Mouse (Mus musculus): ENCODE results near the gene Neu3. TPM values are rescaled to one million over a fixed set of nuclear protein-coding genes. Genes with fewer than 3 reads are reported as not detected.

The Neu3 gene
- polyA plus RNA-seq, 1 experiment from 2014 or later: 2.2 TPM

DNA sequence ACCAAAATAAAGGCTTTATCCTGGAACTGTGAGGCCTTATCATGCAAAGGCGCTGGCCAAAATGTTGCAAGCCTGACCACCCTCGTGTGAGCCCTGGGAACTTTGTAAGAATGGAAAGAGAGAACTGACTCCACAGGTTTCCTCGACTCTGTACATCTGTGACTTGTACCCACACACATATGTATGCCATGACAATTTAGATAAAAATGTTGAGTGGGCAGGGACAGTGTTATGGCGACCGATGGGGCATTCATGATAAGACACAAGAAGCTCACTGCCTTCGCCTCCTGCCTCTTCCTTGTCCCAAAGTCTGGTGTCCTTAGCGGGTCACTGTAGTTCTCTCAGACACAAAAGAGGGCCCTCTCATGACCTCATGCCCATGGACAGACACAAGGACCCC lies 29.1 kb downstream of the Neu3 start:
- Histone ChIP-seq H3K4me3 (no peak overlapping the region), H3K36me3 (replicated peaks) (no peaks in the 10 kb centered on the region), H3K27me3 (ENCODE audit: poor library complexity, severe bottlenecking) (peaks cover 34% of the 10 kb centered on the region), H3K27ac (no peak overlapping the region), H3K4me1 (peaks cover 23% of the 10 kb centered on the region), H3K9me3 (no peaks in the 10 kb centered on the region)
- no peak for DNase-seq (ENCODE audit: extremely low spot score, low spot score)
- 79% methylated on average over 7 of the region's 7 CpGs for WGBS

DNA sequence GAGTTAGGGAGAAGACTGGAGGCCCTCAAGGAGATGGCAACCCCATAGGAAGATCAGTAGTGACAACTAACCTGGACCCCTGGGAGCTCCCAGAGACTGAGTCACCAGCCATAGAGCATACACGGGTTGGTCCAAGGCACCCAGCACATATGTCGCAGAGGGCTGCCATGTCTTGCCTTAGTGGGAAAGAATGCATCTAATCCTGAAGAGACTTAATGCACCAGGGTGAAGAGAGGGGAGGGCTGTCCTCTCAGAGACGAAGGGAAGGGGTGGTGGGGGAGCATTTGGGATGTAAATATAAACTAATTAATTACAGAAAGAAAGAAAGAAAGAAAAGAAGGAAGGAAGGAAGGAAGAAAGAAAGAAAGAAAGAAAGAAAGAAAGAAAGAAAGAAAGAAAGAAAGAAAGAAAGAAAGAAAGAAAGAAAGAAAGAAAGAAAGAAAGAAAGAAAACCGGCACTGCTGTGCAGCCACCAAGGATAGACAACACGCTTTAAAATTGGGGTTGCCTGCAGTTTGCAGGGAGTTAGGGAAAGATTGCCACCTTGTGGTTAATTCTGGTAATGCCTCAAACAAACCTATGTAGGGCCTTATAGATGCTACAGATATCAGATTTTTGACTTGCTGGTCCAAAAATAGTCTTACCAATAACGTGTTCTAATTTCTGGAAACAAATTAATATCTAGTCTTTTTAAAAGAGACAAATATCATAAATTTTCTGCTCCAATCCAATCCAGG lies 30.1 kb downstream of the Neu3 start:
- Histone ChIP-seq H3K9me3 (no peaks in the 10 kb centered on the region), H3K4me1 (peaks cover 23% of the 10 kb centered on the region), H3K27me3 (ENCODE audit: poor library complexity, severe bottlenecking) (peaks cover 39% of the 10 kb centered on the region), H3K4me3 (no peak overlapping the region), H3K27ac (no peak overlapping the region), H3K36me3 (replicated peaks) (no peaks in the 10 kb centered on the region)
- 35% methylated on average over 6 of the region's 6 CpGs for WGBS
- peak; percentile 40 for DNase-seq (ENCODE audit: extremely low spot score, low spot score)

DNA sequence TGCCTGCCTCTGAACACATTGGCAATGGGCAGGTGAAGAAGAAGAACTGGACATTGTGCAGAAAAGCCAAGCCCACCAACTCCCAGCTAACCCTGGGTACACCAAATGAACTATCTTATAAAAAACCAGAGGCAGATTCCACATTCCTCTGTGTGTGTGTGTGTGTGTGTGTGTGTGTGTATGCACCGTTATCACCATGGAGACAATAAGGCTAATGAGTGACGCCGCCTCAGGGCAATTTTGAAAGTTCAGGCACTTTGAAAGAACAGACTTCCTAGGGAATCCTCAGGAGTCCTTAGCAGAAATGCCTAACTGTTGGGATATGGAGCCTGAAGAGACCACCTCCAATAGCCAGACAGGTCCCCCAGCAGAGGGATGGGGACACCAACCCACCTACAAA lies 31.0 kb downstream of the Neu3 start:
- H3K9me3 ChIP-seq: no peaks in the 10 kb centered on the region
- 90% methylated on average over 3 of the region's 3 CpGs for WGBS
- no peak for DNase-seq (ENCODE audit: extremely low spot score, low spot score)
- peaks cover 39% of the 10 kb centered on the region for H3K27me3 ChIP-seq (ENCODE audit: poor library complexity, severe bottlenecking)
- H3K4me1 ChIP-seq: peaks cover 23% of the 10 kb centered on the region
- H3K36me3 ChIP-seq (replicated peaks): no peaks in the 10 kb centered on the region
- H3K4me3 ChIP-seq: no peak overlapping the region
- H3K27ac ChIP-seq: no peak overlapping the region

DNA sequence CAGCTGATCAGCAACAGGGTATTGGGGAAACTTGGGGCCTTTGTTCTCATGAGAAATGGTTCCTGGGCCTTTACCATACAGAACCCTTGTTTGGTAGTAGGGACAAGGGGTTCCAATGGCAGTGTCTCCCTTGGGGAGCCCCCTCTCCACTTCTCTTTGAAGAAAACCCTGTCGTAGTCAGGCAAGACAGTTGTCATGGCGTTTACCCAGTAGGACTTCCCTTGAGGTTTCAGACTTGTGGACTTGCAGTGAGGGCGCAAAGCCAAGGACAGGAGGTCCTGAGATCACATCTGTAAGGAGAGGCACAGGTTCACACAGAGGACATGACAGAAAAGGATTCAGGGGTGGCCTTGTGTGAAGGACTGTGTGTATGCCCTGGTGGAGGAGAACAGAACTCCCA lies 31.7 kb downstream of the Neu3 start:
- H3K27ac ChIP-seq: no peak overlapping the region
- H3K4me1 ChIP-seq: peaks cover 23% of the 10 kb centered on the region
- no peaks in the 10 kb centered on the region for H3K9me3 ChIP-seq
- H3K27me3 ChIP-seq (ENCODE audit: poor library complexity, severe bottlenecking): peaks cover 39% of the 10 kb centered on the region
- H3K4me3 ChIP-seq: no peak overlapping the region
- no peak for DNase-seq (ENCODE audit: extremely low spot score, low spot score)
- 78% methylated on average over 3 of the region's 3 CpGs for WGBS
- H3K36me3 ChIP-seq (replicated peaks): no peaks in the 10 kb centered on the region

GRCm38 (mm10) chr7:99795192-99795981 lies 32.8 kb downstream of the Neu3 start:
- peaks cover 39% of the 10 kb centered on the region for H3K27me3 ChIP-seq (ENCODE audit: poor library complexity, severe bottlenecking)
- H3K9me3 ChIP-seq: no peaks in the 10 kb centered on the region
- no peak overlapping the region for H3K27ac ChIP-seq
- H3K4me1 ChIP-seq: peaks cover 23% of the 10 kb centered on the region
- no peaks in the 10 kb centered on the region for H3K36me3 ChIP-seq (replicated peaks)
- peak overlapping the region; percentile 41 for H3K4me3 ChIP-seq
- DNase-seq (ENCODE audit: extremely low spot score, low spot score): no peak
- WGBS: 11% methylated on average over 17 of the region's 17 CpGs

GRCm38 (mm10) chr7:99794096-99794495 lies 34.1 kb downstream of the Neu3 start:
- no peaks in the 10 kb centered on the region for H3K36me3 ChIP-seq (replicated peaks)
- H3K4me1 ChIP-seq: peaks cover 23% of the 10 kb centered on the region
- no peak overlapping the region for H3K27ac ChIP-seq
- H3K27me3 ChIP-seq (ENCODE audit: poor library complexity, severe bottlenecking): peaks cover 39% of the 10 kb centered on the region
- no peaks in the 10 kb centered on the region for H3K9me3 ChIP-seq
- 74% methylated on average over 2 of the region's 2 CpGs for WGBS
- H3K4me3 ChIP-seq: no peak overlapping the region
- no peak for DNase-seq (ENCODE audit: extremely low spot score, low spot score)

DNA sequence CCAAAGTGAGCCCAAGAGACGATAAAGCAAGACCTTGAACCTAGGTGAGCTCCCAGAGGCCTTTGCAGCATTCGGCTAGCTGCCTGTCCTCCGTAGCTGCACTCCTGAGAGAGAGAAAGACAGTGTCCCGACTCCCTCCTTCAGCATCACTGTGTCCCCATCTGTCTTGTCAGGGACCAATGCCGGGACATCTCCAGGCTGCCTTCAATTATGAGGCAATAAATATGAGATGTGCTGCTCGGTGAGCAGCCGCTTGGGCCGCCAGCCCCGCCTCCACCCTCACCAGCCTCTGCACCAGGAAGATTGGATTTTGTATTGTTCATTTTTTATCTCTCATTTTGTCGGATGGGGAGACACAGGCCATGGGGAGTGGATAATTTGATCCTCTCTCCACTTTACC lies 37.4 kb downstream of the Neu3 start:
- H3K36me3 ChIP-seq (replicated peaks): no peaks in the 10 kb centered on the region
- H3K27ac ChIP-seq: no peak overlapping the region
- peaks cover 17% of the 10 kb centered on the region for H3K27me3 ChIP-seq (ENCODE audit: poor library complexity, severe bottlenecking)
- 87% methylated on average over 10 of the region's 10 CpGs for WGBS
- no peaks in the 10 kb centered on the region for H3K9me3 ChIP-seq
- DNase-seq (ENCODE audit: extremely low spot score, low spot score): no peak
- no peak overlapping the region for H3K4me3 ChIP-seq
- peaks cover 28% of the 10 kb centered on the region for H3K4me1 ChIP-seq

DNA sequence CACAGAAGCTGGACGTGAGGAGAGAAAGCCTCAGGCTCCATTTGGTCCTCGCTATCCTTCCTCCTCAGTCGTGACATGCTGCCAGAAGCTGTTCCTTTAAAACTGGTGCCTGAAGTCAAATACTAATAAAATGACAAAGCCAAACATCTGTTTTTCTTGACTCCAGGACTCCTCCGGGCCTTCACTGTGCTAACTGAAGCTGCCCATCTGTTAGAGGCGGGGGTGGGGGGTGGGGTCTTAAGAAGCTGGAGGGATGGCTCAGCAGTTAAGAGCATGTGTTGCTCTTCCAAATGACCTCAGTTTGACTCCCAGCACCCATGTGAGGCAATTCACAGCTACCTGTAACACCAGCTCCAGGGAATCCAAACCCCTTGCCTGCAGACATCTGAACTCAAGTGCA lies 39.7 kb downstream of the Neu3 start:
- Histone ChIP-seq H3K27me3 (ENCODE audit: poor library complexity, severe bottlenecking) (no peaks in the 10 kb centered on the region), H3K4me3 (no peak overlapping the region), H3K27ac (no peak overlapping the region), H3K36me3 (replicated peaks) (no peaks in the 10 kb centered on the region), H3K4me1 (peaks cover 18% of the 10 kb centered on the region), H3K9me3 (no peaks in the 10 kb centered on the region)
- no peak for DNase-seq (ENCODE audit: extremely low spot score, low spot score)
- 63% methylated on average over 5 of the region's 5 CpGs for WGBS

DNA sequence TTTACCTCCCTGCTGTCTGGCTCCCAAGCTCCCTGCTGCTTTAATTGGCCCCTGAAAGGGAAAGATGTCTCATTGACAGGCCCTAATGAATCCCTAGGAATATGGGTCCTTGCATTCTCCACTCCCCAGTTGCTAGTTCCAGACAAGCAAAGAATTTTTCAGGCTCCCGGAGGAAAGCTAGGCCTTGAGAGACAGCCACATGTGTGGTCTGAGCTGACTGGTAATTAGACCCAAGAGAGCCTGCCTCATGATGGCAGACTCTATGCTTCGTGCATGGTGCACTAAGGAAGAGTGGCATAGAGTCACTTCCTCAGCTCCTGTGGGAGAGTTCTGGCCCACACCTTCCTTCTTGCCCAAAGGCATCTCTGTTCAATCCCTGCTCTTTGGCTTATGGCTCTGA lies 40.3 kb downstream of the Neu3 start:
- no peaks in the 10 kb centered on the region for H3K36me3 ChIP-seq (replicated peaks)
- peaks cover 18% of the 10 kb centered on the region for H3K4me1 ChIP-seq
- no peak overlapping the region for H3K27ac ChIP-seq
- no peaks in the 10 kb centered on the region for H3K9me3 ChIP-seq
- DNase-seq (ENCODE audit: extremely low spot score, low spot score): no peak
- WGBS: 61% methylated on average over 2 of the region's 2 CpGs
- no peak overlapping the region for H3K4me3 ChIP-seq
- H3K27me3 ChIP-seq (ENCODE audit: poor library complexity, severe bottlenecking): no peaks in the 10 kb centered on the region

DNA sequence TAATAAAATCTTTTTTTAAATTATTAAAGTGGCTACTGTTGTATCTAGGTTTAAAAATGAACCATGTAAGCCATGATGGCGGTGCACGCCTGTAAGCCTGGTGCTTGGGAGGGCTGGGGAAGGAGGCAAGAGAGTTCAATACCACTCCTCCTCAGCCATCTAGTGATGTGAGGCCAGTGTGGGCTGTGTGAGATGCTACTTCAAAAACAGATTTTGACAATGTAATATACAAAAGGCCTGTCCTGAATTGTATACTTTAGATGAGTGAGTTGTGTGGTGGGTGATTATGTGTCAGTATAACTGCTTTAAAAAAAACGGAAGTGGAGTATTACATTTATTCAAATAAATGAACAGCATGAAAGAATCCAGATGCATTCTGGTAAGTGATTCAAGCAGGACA lies 41.4 kb downstream of the Neu3 start:
- H3K36me3 ChIP-seq (replicated peaks): no peaks in the 10 kb centered on the region
- H3K9me3 ChIP-seq: no peaks in the 10 kb centered on the region
- 93% methylated on average over 3 of the region's 3 CpGs for WGBS
- no peak for DNase-seq (ENCODE audit: extremely low spot score, low spot score)
- H3K4me1 ChIP-seq: peaks cover 18% of the 10 kb centered on the region
- H3K4me3 ChIP-seq: no peak overlapping the region
- no peaks in the 10 kb centered on the region for H3K27me3 ChIP-seq (ENCODE audit: poor library complexity, severe bottlenecking)
- H3K27ac ChIP-seq: no peak overlapping the region

- WGBS: 87% methylated on average over 3 of the region's 3 CpGs
Observed at GRCm38 (mm10) chr7:99785553-99785952, 42.7 kb downstream of the Neu3 start.

DNA sequence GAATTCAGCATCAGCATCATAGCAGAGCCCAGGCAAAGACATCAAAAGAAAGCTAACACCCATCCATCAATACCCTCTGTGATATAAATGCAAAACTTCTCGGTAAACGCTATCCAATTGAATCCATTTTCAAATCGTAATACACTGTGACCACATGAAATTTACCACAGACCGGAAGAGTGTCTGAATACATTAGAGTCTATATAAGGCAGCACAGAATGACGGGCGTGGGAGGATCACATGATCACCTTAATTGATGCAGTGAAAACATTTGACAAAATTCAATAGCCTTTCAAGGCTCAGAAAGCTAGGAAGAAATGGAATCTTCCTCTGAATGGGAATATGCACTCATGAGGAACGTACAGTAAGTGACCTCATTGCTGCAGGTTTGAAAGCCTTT lies 44.8 kb downstream of the Neu3 start:
- no peak overlapping the region for H3K27ac ChIP-seq
- H3K9me3 ChIP-seq: no peaks in the 10 kb centered on the region
- no peak for DNase-seq (ENCODE audit: extremely low spot score, low spot score)
- 92% methylated on average over 7 of the region's 7 CpGs for WGBS
- H3K27me3 ChIP-seq (ENCODE audit: poor library complexity, severe bottlenecking): no peaks in the 10 kb centered on the region
- no peaks in the 10 kb centered on the region for H3K36me3 ChIP-seq (replicated peaks)
- no peak overlapping the region for H3K4me3 ChIP-seq
- peaks cover 15% of the 10 kb centered on the region for H3K4me1 ChIP-seq

More at GRCm38 (mm10) chr7:99785553-99785952, 42.7 kb downstream of the Neu3 start:
- H3K4me3 ChIP-seq: no peak overlapping the region
- H3K27ac ChIP-seq: no peak overlapping the region
- H3K27me3 ChIP-seq (ENCODE audit: poor library complexity, severe bottlenecking): no peaks in the 10 kb centered on the region
- no peaks in the 10 kb centered on the region for H3K36me3 ChIP-seq (replicated peaks)
- no peaks in the 10 kb centered on the region for H3K9me3 ChIP-seq
- DNase-seq (ENCODE audit: extremely low spot score, low spot score): no peak
- H3K4me1 ChIP-seq: peaks cover 18% of the 10 kb centered on the region

DNA sequence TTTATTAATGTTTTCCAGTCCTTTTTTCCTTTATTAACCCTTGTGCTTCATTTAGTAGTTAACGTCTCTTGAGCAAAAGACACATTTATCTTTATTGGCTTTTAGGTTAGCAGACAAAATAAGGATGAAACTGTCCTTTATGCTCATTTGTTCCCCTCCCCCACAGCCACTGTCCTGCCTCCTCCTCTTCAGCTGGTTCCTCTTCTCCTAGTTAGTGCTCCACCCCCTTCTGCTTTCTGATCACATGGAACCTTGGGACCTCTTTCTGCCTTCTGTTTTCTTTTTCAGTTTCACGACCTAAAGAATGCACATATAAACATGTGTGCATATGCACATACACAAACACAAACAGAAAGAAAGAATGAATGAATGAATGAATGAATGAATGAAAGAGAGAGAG lies 46.3 kb downstream of the Neu3 start:
- Histone ChIP-seq H3K4me3 (no peak overlapping the region), H3K27me3 (ENCODE audit: poor library complexity, severe bottlenecking) (no peaks in the 10 kb centered on the region), H3K36me3 (replicated peaks) (no peaks in the 10 kb centered on the region), H3K9me3 (no peaks in the 10 kb centered on the region), H3K27ac (no peak overlapping the region), H3K4me1 (0 out of 2 replicates have a peak, but pooled peaks cover under 1% of the 10 kb centered on the region)
- DNase-seq (ENCODE audit: extremely low spot score, low spot score): no peak
- 84% methylated on average over 2 of the region's 2 CpGs for WGBS
